Mouse (Mus musculus) adrenal gland, adult 2 months (tissue): ENCODE data around the gene Tcte1. TPM values are rescaled to one million over a fixed set of nuclear protein-coding genes. Genes with fewer than 3 reads are reported as not detected.
A peak's percentile ranks its signal among the peaks of the same experiment; 100 is the strongest.

ENCODE experiments used
- DNase-seq: peaks from one replicate; pipeline ENCODE4 v3.0.0; 2021
- polyA plus RNA-seq: library from polyadenylated mRNA; depleted of rRNA; stranded (reverse); fragments of >200 nt; gene quantifications from 2 replicates; pipeline ENCODE4 v1.2.3, GENCODE M21; 2012
- total RNA-seq, 2 experiments: library from RNA; stranded (reverse); gene quantifications; 2 replicates each; pipeline ENCODE4 v1.2.3; 2021

Tcte1 gene
- total and polyA plus RNA-seq, 3 experiments, result not detected

GRCm38 (mm10) chr17:45547461-45548190, 24.4 kb downstream of the Tcte1 start:
- no peak for DNase-seq

GRCm38 (mm10) chr17:45548541-45549512, 25.6 kb downstream of the Tcte1 start:
- DNase-seq, result no peak

- DNase-seq, result no peak
These were observed 26.5 kb downstream of the Tcte1 start, which contains the start of gene Tmem151b for GRCm38 (mm10) chr17:45549617-45550181. TSS of gene Tmem151b (minus strand) at chr17:45549677.

GRCm38 (mm10) chr17:45550253-45550652, 27.0 kb downstream of the Tcte1 start:
- no peak for DNase-seq

- DNase-seq, result no peak
These were observed 28.1 kb downstream of the Tcte1 start for GRCm38 (mm10) chr17:45551249-45551796.

- peak; percentile 83 for DNase-seq
These were observed 28.7 kb downstream of the Tcte1 start for GRCm38 (mm10) chr17:45551816-45552451.

GRCm38 (mm10) chr17:45553065-45553464, 29.8 kb downstream of the Tcte1 start:
- no peak for DNase-seq

GRCm38 (mm10) chr17:45554420-45554819, 31.2 kb downstream of the Tcte1 start:
- no peak for DNase-seq

GRCm38 (mm10) chr17:45555452-45556106, 32.3 kb downstream of the Tcte1 start, which contains the start of gene Nfkbie:
TSS of gene Nfkbie (plus strand) at chr17:45555703.
- DNase-seq, result peak; percentile 98

GRCm38 (mm10) chr17:45556107-45556489, 32.9 kb downstream of the Tcte1 start:
- no peak for DNase-seq

- peak; percentile 8 for DNase-seq
These were observed 33.4 kb downstream of the Tcte1 start for GRCm38 (mm10) chr17:45556514-45557245.

GRCm38 (mm10) chr17:45557246-45557824, 34.1 kb downstream of the Tcte1 start:
- peak; percentile 8 for DNase-seq

GRCm38 (mm10) chr17:45557998-45558862, 35.0 kb downstream of the Tcte1 start:
- DNase-seq, result peak; percentile 20

GRCm38 (mm10) chr17:45559732-45560525, 36.7 kb downstream of the Tcte1 start:
- DNase-seq, result peak; percentile 8

GRCm38 (mm10) chr17:45563216-45563615, 40.0 kb downstream of the Tcte1 start:
- peak; percentile 3 for DNase-seq

- peak; percentile 98 for DNase-seq
These were observed 40.7 kb downstream of the Tcte1 start, which contains the start of gene Slc35b2 for GRCm38 (mm10) chr17:45563655-45564530. TSS of gene Slc35b2 (plus strand) at chr17:45563874.
